Mouse (Mus musculus): Measurements from ENCODE around the gene Ugt1a8. TPM values are rescaled to one million over a fixed set of nuclear protein-coding genes. Genes with fewer than 3 reads are reported as not detected.

The Ugt1a8 gene
- polyA plus RNA-seq, 1 experiment from 2014 or later = not detected

- no peaks in the 10 kb centered on the region for H3K27me3 ChIP-seq
Measured at GRCm38 (mm10) chr1:88232664-88233380, 145.2 kb downstream of the Ugt1a8 start.

DNA sequence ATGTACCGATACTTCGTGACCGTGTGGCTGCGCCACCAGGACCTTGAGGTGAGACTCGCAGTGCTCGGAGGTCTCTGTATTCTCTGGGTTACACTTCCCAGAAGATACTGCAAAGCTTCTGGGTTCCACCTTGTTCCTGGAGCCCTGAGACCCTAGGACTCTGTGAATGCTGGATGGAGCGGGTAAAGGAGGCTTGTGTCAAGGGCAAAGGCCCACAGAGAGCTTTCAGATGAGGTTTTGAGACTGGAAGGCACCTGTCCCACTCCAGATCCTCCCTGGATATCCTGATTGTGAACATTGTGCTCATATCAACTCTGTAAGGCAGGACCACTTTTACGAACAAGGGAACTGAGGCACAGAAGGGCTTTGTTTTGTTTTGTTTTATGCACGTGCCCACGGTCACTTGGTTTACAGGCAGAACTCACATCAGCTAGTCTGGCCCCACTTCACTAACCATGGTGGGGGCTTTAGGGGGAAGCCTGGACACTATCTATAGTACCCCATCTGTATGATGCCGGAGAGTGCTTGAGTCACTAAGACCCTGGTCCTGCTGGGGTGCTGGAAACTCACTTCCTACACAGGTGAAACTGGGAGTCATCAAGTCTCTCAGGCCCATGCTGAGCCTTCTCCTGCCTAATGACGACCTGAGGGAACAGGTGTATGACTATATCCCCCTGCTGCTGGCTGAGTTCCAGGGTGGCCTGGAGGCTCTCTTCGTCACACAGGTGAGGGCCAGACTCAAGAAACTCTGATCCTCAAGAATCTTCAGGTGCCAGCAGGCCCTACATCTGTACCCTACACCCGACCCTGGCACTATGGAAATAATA is 146.0 kb downstream of the Ugt1a8 start:
- no peak overlapping the region for H3K9ac ChIP-seq
- H3K4me1 ChIP-seq = no peaks in the 10 kb centered on the region
- H3K36me3 ChIP-seq = no peaks in the 10 kb centered on the region
- no peak overlapping the region for H3K4me3 ChIP-seq (replicated peaks)
- WGBS = 67% methylated on average over 14 of the region's 14 CpGs
- H3K27ac ChIP-seq (replicated peaks) = no peak overlapping the region
- no peaks in the 10 kb centered on the region for H3K27me3 ChIP-seq
- peaks cover 77% of the 10 kb centered on the region for H3K9me3 ChIP-seq (replicated peaks)
- ATAC-seq (ENCODE audit: insufficient number of reproducible peaks, low FRiP score, low TSS enrichment, low read depth) = no peak
- no peak overlapping the region for H3K4me2 ChIP-seq (replicated peaks)

More at GRCm38 (mm10) chr1:88232664-88233380, 145.2 kb downstream of the Ugt1a8 start:
- ATAC-seq (ENCODE audit: insufficient number of reproducible peaks, low FRiP score, low TSS enrichment, low read depth) = no peak
- WGBS = 53% methylated on average over 3 of the region's 3 CpGs
- H3K4me1 ChIP-seq = no peaks in the 10 kb centered on the region
- peaks cover 77% of the 10 kb centered on the region for H3K9me3 ChIP-seq (replicated peaks)
- no peak overlapping the region for H3K4me3 ChIP-seq (replicated peaks)
- no peak overlapping the region for H3K4me2 ChIP-seq (replicated peaks)
- no peak overlapping the region for H3K9ac ChIP-seq
- no peak overlapping the region for H3K27ac ChIP-seq (replicated peaks)
- H3K36me3 ChIP-seq = no peaks in the 10 kb centered on the region

- Histone ChIP-seq H3K9ac (no peak overlapping the region), H3K4me2 (replicated peaks) (no peak overlapping the region), H3K27ac (replicated peaks) (no peak overlapping the region), H3K36me3 (no peaks in the 10 kb centered on the region), H3K27me3 (no peaks in the 10 kb centered on the region), H3K9me3 (replicated peaks) (peaks cover 80% of the 10 kb centered on the region), H3K4me3 (replicated peaks) (no peak overlapping the region), H3K4me1 (no peaks in the 10 kb centered on the region)
- ATAC-seq (ENCODE audit: insufficient number of reproducible peaks, low FRiP score, low TSS enrichment, low read depth) = no peak
- WGBS = 62% methylated on average over 4 of the region's 4 CpGs
Measured at GRCm38 (mm10) chr1:88234248-88234610, 146.6 kb downstream of the Ugt1a8 start.

GRCm38 (mm10) chr1:88234646-88235045 is 147.0 kb downstream of the Ugt1a8 start:
- no peaks in the 10 kb centered on the region for H3K36me3 ChIP-seq
- ATAC-seq (ENCODE audit: insufficient number of reproducible peaks, low FRiP score, low TSS enrichment, low read depth) = no peak
- no peak overlapping the region for H3K9ac ChIP-seq
- no peak overlapping the region for H3K4me2 ChIP-seq (replicated peaks)
- peaks cover 80% of the 10 kb centered on the region for H3K9me3 ChIP-seq (replicated peaks)
- no peaks in the 10 kb centered on the region for H3K4me1 ChIP-seq
- no peak overlapping the region for H3K27ac ChIP-seq (replicated peaks)
- no peaks in the 10 kb centered on the region for H3K27me3 ChIP-seq
- H3K4me3 ChIP-seq (replicated peaks) = no peak overlapping the region
- 44% methylated on average over 5 of the region's 5 CpGs for WGBS

DNA sequence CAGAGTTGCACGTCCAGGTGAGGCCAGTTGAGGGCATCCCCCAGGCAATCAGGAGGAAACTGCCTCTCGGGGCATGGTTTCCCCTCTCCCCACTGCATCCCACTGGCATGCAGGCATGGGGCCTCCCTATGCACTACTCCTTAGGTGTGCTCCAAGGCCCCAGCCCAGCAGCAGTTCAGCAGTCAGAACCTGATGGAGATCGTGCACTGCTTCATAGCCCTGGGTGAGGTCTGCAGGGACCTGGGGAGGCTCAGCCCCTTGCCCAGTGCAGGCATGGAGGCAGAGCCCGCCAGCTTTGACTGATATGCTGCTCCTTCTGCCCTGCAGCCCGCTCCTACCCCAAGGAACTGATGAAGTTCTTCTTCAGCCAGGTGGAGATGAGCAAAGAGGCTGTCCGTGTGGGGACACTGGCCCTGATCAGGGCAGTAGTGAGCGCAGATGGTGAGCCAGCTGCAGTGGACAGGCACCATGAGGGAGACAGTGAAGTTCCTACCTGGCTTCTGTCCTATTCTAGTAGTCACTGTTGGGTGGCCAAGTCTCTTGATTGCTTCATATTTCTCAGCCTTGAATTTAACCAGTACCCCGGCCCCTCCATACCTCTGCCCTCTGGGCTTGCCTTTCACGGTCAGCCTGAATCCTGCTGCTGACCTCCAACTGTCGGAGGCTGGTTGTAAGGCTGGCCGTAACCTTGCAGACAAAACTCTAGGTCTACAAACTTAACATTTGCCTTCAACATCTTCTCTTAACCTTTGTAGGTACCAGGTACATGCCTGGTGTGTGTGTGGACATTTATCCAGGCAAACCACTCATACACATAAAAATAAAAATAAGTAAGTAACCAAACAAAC is 147.7 kb downstream of the Ugt1a8 start:
- peak; percentile 1; the same call in 1 of the 2 replicates for ATAC-seq (ENCODE audit: insufficient number of reproducible peaks, low FRiP score, low TSS enrichment, low read depth)
- no peak overlapping the region for H3K4me3 ChIP-seq (replicated peaks)
- 59% methylated on average over 11 of the region's 11 CpGs for WGBS
- no peak overlapping the region for H3K4me2 ChIP-seq (replicated peaks)
- no peaks in the 10 kb centered on the region for H3K4me1 ChIP-seq
- H3K9me3 ChIP-seq (replicated peaks) = peaks cover 80% of the 10 kb centered on the region
- no peak overlapping the region for H3K27ac ChIP-seq (replicated peaks)
- H3K9ac ChIP-seq = no peak overlapping the region
- no peaks in the 10 kb centered on the region for H3K27me3 ChIP-seq
- H3K36me3 ChIP-seq = no peaks in the 10 kb centered on the region

DNA sequence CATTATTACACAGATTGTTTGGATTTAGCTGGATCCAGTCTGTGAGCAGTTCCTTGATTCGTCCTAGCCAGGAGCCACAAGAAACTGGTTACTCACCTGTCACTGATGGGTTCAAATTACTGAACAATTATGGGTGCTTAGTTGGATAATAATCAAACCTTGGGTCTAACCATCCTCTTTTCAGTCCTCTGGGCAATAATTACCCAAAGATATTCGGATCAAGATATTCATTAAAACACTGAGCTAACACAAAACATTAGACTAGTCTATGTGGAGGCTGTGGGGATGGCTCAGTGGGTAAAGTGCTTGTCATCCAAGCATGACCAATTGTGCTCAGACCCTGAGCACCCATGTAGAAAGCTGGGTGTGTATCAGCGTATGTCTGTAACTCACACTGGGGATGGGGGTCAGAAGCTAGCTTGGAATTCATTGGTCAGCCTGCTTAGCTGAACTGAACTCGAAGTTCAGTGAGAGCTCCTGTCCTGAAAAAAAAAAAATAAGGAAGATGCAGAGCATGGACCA is 148.3 kb downstream of the Ugt1a8 start:
- Histone ChIP-seq H3K9ac (no peak overlapping the region), H3K4me1 (no peaks in the 10 kb centered on the region), H3K4me3 (replicated peaks) (no peak overlapping the region), H3K4me2 (replicated peaks) (no peak overlapping the region), H3K27ac (replicated peaks) (no peak overlapping the region), H3K9me3 (replicated peaks) (peaks cover 81% of the 10 kb centered on the region), H3K27me3 (no peaks in the 10 kb centered on the region), H3K36me3 (no peaks in the 10 kb centered on the region)
- no peak for ATAC-seq (ENCODE audit: insufficient number of reproducible peaks, low FRiP score, low TSS enrichment, low read depth)
- 57% methylated on average over 4 of the region's 4 CpGs for WGBS

DNA sequence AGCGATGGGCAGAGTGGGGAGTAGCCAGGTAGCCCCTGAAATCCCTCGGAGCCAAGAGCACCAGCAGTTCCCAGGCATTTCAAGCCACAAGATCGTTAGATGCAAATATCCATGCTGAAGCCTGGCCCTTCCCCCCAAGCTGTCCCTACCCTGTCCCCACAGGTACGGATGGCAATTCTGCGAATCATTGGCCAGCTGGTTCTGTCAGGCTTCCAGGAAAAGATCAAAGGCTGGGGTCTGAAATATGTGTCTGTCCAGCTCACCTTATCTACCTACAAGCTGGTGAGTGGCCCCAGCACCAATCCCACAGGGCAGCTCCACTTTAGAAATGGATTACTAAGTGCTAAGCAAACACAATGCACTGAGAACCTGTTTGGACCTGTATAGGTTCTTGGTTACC is 149.7 kb downstream of the Ugt1a8 start:
- no peak for ATAC-seq (ENCODE audit: insufficient number of reproducible peaks, low FRiP score, low TSS enrichment, low read depth)

GRCm38 (mm10) chr1:88238771-88239170 is 151.2 kb downstream of the Ugt1a8 start:
- Histone ChIP-seq H3K27ac (replicated peaks) (no peak overlapping the region), H3K4me3 (replicated peaks) (no peak overlapping the region), H3K36me3 (no peaks in the 10 kb centered on the region), H3K9ac (no peak overlapping the region), H3K27me3 (no peaks in the 10 kb centered on the region), H3K9me3 (replicated peaks) (peaks cover 69% of the 10 kb centered on the region), H3K4me1 (no peaks in the 10 kb centered on the region), H3K4me2 (replicated peaks) (no peak overlapping the region)
- WGBS = 78% methylated on average over 6 of the region's 6 CpGs
- ATAC-seq (ENCODE audit: insufficient number of reproducible peaks, low FRiP score, low TSS enrichment, low read depth) = no peak

More for the DNA sequence above, 149.7 kb downstream of the Ugt1a8 start:
- Histone ChIP-seq H3K4me1 (no peaks in the 10 kb centered on the region), H3K9ac (no peak overlapping the region), H3K4me2 (replicated peaks) (no peak overlapping the region), H3K27ac (replicated peaks) (no peak overlapping the region), H3K4me3 (replicated peaks) (no peak overlapping the region), H3K36me3 (no peaks in the 10 kb centered on the region), H3K9me3 (replicated peaks) (peaks cover 74% of the 10 kb centered on the region), H3K27me3 (no peaks in the 10 kb centered on the region)
- WGBS = 72% methylated on average over 5 of the region's 5 CpGs

- 72% methylated on average over 5 of the region's 5 CpGs for WGBS
- H3K9ac ChIP-seq = no peak overlapping the region
- H3K9me3 ChIP-seq (replicated peaks) = peaks cover 76% of the 10 kb centered on the region
Measured at GRCm38 (mm10) chr1:88240072-88240471, 152.5 kb downstream of the Ugt1a8 start.

DNA sequence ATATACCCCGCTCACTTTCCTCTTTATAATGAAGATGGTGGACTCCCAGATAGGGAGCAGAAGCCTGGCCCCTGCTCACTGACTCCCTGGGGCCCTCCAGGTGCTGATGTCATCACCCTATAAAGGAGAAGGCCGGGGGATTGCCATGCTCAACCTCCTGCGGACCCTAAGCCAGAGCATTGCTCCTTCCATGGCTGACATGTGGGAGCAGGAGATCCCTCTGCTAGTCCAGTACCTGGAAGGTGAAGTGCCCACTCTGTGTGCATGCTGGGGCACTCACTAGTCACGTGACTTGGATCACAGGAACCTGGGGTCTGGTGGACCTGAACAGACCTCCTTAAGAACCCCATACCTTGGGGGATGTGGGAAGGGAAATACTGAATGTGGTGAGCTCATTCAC is 153.0 kb downstream of the Ugt1a8 start:
- Histone ChIP-seq H3K9me3 (replicated peaks) (peaks cover 75% of the 10 kb centered on the region), H3K9ac (no peak overlapping the region), H3K4me1 (no peaks in the 10 kb centered on the region), H3K4me2 (replicated peaks) (no peak overlapping the region), H3K27ac (replicated peaks) (no peak overlapping the region), H3K27me3 (no peaks in the 10 kb centered on the region), H3K36me3 (no peaks in the 10 kb centered on the region), H3K4me3 (replicated peaks) (no peak overlapping the region)
- no peak for ATAC-seq (ENCODE audit: insufficient number of reproducible peaks, low FRiP score, low TSS enrichment, low read depth)
- 64% methylated on average over 4 of the region's 4 CpGs for WGBS

More at GRCm38 (mm10) chr1:88240072-88240471, 152.5 kb downstream of the Ugt1a8 start:
- Histone ChIP-seq H3K4me3 (replicated peaks) (no peak overlapping the region), H3K4me2 (replicated peaks) (no peak overlapping the region), H3K36me3 (no peaks in the 10 kb centered on the region), H3K4me1 (no peaks in the 10 kb centered on the region), H3K27me3 (no peaks in the 10 kb centered on the region), H3K27ac (replicated peaks) (no peak overlapping the region)
- no peak for ATAC-seq (ENCODE audit: insufficient number of reproducible peaks, low FRiP score, low TSS enrichment, low read depth)

- Histone ChIP-seq H3K9me3 (replicated peaks) (peaks cover 77% of the 10 kb centered on the region), H3K27me3 (no peaks in the 10 kb centered on the region), H3K4me3 (replicated peaks) (no peak overlapping the region), H3K36me3 (no peaks in the 10 kb centered on the region), H3K9ac (no peak overlapping the region), H3K4me1 (no peaks in the 10 kb centered on the region), H3K27ac (replicated peaks) (no peak overlapping the region), H3K4me2 (replicated peaks) (no peak overlapping the region)
- ATAC-seq (ENCODE audit: insufficient number of reproducible peaks, low FRiP score, low TSS enrichment, low read depth) = no peak
- 64% methylated on average over 5 of the region's 5 CpGs for WGBS
Measured at GRCm38 (mm10) chr1:88243861-88244260, 156.2 kb downstream of the Ugt1a8 start.
